Mouse (Mus musculus) bone marrow macrophage, adult 2 months (primary cell): ENCODE data around the gene Syt14.

Experiments
- CTCF ChIP-seq: IDR thresholded peaks from 2 replicates; pipeline ENCODE4 v1.5.1; 2012; ENCODE audit warnings: low read depth, mild to moderate bottlenecking, low read length, moderate library complexity
- POLR2A ChIP-seq: IDR thresholded peaks from 2 replicates; pipeline ENCODE4 v1.6.1; 2012; ENCODE audit warnings: mild to moderate bottlenecking, low read depth, low read length, borderline replicate concordance

DNA sequence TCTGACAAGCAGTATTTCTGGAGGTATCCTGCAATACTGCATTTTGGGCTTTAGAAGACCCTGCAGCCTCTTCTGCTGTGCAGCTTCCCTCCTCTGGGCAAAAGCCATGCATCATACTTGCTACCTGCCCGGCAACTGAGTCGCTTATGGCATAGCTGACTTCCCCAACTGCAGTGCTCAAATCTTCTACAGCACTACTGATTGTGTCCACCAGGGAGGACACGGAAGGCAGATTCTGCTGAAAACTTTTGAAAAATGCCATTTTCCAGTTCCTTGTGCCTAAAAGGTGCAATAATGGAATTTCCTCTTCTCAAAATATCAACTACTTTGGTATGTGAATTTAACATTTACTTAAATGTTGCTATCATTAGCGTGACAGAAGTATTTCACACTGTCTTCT is 51.2 kb downstream of the Syt14 start:
- no peak for TF ChIP-seq POLR2A
- TF ChIP-seq CTCF = no peak
